Mouse (Mus musculus) adipocyte (in vitro differentiated cells): ENCODE measurements around the gene Dab1.

Experiments
- DNase-seq: peaks from one replicate; pipeline ENCODE4 v3.0.0-alpha.2; 2016; ENCODE audit warnings: low spot score

The Dab1 gene

GRCm38 (mm10) chr4:103619321-103619945 is at the start of gene Dab1:
Dab1 (plus strand) TSS chr4:103619359.
- DNase-seq: no peak

GRCm38 (mm10) chr4:103571721-103572352 is 47.3 kb upstream of the Dab1 start:
- peak; percentile 33 for DNase-seq

GRCm38 (mm10) chr4:103575556-103575955 is 43.6 kb upstream of the Dab1 start:
- no peak for DNase-seq

DNA sequence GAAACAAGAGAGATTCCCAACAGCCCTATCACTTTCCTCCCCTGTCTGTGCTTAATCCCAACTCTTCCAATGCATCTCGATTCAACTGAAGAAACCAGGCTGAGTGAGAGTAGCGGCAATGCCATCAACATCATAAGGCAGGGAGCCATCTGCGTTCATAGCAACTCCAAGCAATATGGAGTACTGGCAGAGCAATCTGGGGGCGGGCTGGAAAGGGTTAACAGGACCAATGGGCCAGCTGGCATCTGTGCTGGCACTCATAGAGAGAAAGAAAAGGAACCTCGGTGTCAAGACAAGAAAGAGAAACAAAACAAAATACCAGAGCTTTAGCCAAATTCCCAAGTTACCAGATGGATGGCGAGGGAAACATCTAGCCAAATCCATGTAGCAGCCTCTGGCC is 42.9 kb upstream of the Dab1 start:
- no peak for DNase-seq

GRCm38 (mm10) chr4:103577111-103577815 is 41.9 kb upstream of the Dab1 start:
- no peak for DNase-seq

- DNase-seq: no peak
These were observed 41.3 kb upstream of the Dab1 start for GRCm38 (mm10) chr4:103577821-103578220.

- DNase-seq: no peak
These were observed 39.1 kb upstream of the Dab1 start for GRCm38 (mm10) chr4:103580021-103580420.

GRCm38 (mm10) chr4:103615011-103615410 is 4.1 kb upstream of the Dab1 start:
- DNase-seq: no peak

DNA sequence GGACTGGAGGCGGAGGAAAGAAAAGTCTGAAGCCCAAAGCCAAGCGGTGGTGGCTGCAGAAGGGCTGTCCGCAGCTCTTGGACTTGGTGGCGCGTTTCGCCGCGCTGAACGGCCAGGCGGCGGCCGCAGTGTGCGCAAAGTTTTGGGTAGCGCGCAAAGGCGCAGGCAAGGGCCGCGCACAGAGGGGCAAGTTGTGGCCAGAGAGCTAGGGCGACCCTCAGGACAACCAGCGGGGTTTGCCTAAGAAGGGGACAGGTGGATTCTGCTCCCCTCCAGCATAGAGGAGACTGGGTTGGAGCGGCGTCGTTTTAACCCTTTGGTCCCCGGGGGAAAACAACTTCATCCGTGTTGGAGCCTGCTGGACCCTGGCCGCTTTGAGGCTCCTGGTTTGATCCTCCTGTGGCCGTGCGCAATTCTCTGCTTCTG is 800 bp downstream of the Dab1 start:
- DNase-seq: no peak

- DNase-seq: no peak
These were observed 1.5 kb downstream of the Dab1 start for GRCm38 (mm10) chr4:103620590-103621155.

GRCm38 (mm10) chr4:103621586-103621985 is 2.4 kb downstream of the Dab1 start:
- DNase-seq: no peak

DNA sequence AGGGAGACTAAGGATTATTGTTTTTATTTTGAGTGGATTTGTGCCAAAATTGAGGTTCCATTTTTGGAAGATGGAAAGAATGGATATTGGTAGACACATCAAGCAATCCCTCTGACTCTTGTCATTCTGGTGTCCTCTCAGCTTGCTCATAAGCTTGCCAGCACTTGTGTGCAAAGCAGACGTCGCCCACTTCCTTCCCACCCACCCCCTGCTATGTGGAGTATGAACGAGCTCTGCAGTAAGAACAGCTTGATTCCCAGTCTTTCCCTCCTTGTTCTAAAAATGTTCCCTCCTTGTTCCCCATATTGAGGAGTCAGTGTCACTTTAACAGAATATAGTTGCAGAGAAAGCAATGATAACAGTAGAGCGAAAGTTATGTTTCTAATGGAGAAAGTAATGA is 11.0 kb downstream of the Dab1 start:
- no peak for DNase-seq

GRCm38 (mm10) chr4:103636168-103636776 is 17.1 kb downstream of the Dab1 start:
- no peak for DNase-seq

DNA sequence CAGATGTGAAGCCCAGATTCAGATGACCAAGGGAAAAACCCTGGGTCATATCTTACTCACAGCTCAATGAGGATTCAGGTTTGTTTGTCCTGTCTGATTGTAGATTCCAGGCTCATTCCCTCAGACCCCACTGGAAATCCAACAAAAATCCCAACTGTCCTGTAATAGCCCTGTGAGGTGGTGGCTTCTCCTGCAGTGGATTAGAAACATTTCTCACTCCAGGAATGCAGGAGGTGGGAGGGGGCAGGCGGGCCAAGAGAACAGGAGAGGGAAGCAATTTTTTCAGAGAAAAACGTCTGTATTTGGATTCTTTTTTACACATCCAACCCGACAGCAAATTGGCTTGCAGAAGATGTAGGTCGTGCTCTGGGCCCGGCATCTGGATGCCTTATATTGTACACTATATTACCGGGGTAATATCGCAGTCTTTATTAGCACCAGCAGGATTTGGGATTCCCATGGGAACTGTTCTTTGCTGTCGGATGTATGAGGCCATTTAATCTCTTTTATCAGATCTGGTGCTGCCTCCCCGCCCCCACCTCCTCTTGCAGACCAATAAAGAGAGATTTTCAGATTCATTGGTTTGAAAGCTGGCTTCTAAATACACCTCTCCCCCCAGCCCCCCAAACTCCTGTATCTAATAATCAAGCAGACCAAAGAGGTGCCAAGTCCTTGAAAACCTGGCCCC is 29.2 kb downstream of the Dab1 start:
- DNase-seq: no peak

DNA sequence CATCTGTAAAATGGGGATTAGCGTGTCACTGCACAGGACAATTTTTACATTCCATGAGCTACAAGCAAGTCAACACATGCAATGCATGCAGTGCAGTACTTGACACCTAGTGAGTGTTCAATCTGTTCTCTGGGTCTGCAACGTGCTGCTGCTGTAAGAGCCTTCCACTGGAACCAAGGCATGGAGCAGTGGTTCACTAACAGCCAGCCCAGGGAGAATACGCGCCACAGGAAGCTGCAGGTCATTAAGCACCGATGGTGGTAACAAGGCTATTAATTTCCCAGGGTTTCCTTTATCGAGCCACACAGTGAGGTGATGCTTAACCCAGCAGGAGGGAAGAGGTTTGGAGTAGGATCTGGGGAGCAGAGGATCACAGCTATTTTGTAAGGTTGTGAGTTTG is 36.6 kb downstream of the Dab1 start:
- DNase-seq: no peak

DNA sequence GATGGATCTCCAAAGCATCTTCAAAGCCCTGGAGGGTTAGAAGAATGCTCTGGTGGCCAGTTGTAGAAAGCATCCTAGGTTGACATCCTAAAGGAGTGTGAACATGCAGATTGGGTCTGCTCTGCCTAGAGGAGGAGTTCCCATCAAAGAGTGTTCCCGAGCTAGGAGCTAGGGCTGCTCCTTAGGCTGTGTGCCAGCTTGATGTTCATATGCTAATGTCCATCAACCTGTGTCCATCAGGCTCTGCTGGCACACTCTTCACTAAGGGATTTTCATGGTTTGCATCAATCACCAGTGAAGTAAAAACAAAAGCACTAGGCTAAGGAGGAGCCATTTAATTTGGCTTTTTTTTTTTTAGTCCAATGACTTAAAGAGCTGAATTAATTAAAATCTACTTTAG is 42.2 kb downstream of the Dab1 start:
- DNase-seq: no peak

GRCm38 (mm10) chr4:103667438-103667837 is 48.3 kb downstream of the Dab1 start:
- DNase-seq: no peak

DNA sequence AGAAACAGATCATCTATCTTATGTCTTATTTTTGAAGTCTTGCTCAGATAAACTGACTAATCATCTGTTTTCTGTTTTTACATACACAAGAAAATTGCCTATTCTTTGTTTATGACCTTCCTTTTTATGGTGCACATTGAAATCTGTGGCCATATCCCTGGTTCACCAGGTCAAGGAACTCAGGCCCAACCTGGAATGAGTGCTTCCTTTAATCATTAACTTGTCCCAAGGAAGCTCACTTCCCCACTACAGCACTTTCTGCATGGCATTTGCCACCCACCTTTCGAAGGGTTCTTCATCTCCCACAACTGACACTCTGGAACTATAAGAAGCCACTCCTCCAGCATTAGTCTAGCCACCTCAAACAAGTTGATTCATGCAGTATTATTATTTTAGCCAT is 58.0 kb downstream of the Dab1 start:
- DNase-seq: no peak

DNA sequence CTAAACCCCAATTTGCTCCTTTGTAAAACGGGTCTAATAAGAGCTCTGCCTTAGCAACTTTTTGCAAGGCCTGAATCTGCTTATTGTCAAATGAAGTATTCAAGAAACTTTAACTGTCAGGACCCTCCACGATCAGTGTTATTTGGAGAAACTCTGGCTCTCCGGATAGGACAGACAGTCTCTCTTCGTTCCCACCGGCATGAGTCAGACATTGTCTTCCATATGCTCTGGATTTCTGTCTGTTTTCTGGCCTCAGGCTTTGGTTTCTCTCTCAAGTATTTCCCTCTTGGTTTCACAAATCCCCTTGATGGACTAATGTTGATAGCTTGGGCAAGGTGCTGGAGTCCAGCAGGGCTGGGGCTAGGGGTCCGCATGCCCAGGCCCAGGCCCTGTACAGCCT is 59.3 kb downstream of the Dab1 start:
- DNase-seq: no peak

DNA sequence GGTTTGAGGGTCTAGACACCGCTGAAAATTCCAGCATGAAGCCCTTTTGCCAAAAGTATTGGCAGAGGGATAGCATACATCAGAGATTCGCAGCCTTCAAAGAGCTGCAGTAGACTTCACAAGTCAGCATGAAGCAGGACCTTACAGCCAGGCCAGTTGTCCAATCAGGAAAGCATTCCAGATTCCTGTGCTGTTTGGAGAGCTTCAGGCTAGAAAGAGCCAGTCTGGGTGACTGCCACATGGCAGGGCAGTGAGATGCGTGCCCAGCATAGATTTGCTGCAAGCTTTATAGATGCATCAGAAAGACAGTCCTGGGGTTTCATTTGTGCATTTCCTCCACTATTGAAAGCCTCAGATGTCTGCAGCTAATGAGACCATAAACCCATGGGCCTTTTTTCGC is 66.0 kb downstream of the Dab1 start:
- DNase-seq: no peak

- DNase-seq: no peak
These were observed 72.6 kb downstream of the Dab1 start for GRCm38 (mm10) chr4:103691717-103692116.

DNA sequence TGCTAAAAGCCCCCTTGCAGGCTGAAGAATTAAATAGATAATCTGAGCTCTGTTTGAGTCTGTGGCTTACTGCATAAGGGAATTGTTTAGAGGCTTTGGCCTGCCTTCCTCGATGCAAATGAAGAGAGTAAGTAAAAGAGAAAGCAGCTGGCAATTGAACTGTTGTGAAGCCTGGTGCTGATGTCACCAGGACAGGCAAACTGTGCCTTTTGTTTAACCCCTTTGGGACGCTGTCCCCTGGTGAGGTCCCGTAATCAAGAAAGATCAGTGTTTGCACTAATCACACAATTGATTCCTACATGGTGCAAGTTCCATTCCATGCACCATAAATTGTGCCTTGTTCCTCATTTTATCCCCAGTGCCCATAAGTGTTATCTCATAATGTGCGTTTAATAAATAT is 80.6 kb downstream of the Dab1 start:
- DNase-seq: no peak
